Mouse (Mus musculus) kidney, embryonic 14.5 days (tissue): ENCODE results near the gene Fscn2. TPM values are rescaled to one million over a fixed set of nuclear protein-coding genes. Genes with fewer than 3 reads are reported as not detected.

Experiments
- ATAC-seq: fragments of 200-750 bp; cut with Nextera tagmentation; 2 replicates; pipeline ENCODE4 v1.8.0; 2017; ENCODE audit warnings: moderate number of reproducible peaks, mild to moderate bottlenecking, moderate TSS enrichment, moderate library complexity; ENCODE audit not compliant: low FRiP score, low TSS enrichment
- H3K27ac ChIP-seq: fragments of 300-500 bp; sonication (generic); 2 replicates; pipeline ENCODE4 v1.5.1; 2014; ENCODE audit warnings: low read depth, mild to moderate bottlenecking, low read length, moderate library complexity, mixed read lengths
- H3K27me3 ChIP-seq: fragments of 300-500 bp; sonication (generic); 2 replicates; pipeline ENCODE4 v1.6.1; 2014; ENCODE audit warnings: mild to moderate bottlenecking, low read length; ENCODE audit not compliant: control insufficient read depth, insufficient read depth
- H3K36me3 ChIP-seq: fragments of 300-500 bp; sonication (generic); 2 replicates; pipeline ENCODE4 v1.6.1; 2014; ENCODE audit warnings: low read length, mixed read lengths; ENCODE audit not compliant: control insufficient read depth, insufficient read depth
- H3K4me1 ChIP-seq: fragments of 300-500 bp; sonication (generic); 2 replicates; pipeline ENCODE4 v1.6.1; 2014; ENCODE audit warnings: low read length, mixed read lengths; ENCODE audit not compliant: control insufficient read depth, insufficient read depth
- H3K4me2 ChIP-seq: fragments of 300-500 bp; sonication (generic); replicated peaks from 2 replicates; pipeline ENCODE4 v1.6.1; 2014; ENCODE audit warnings: low read depth, mild to moderate bottlenecking, low read length
- H3K4me3 ChIP-seq: fragments of 300-500 bp; sonication (generic); 2 replicates; pipeline ENCODE4 v1.5.1; 2014; ENCODE audit warnings: mild to moderate bottlenecking, low read length
- H3K9ac ChIP-seq: fragments of 300-500 bp; sonication (generic); 2 replicates; pipeline ENCODE4 v1.6.1; 2014; ENCODE audit warnings: low read depth, mild to moderate bottlenecking, low read length, moderate library complexity
- H3K9me3 ChIP-seq: fragments of 300-500 bp; sonication (generic); 2 replicates; pipeline ENCODE4 v1.6.1; 2016; ENCODE audit warnings: low read length; ENCODE audit not compliant: control insufficient read depth
- WGBS: fragments of 180-500 bp; shearing (Covaris S2); extraction: QIAGEN DNeasy Blood & Tissue Kit; methylation state at CpG from one replicate; pipeline ENCODE4 v1.1.7; 2014; 5-methylcytosine and 5-hydroxymethylcytosine counted together
- polyA plus RNA-seq: library from polyadenylated mRNA; unstranded; fragments of >200 nt; fragmentation: Nextera tagmentation; extraction: Ambion mirVana; gene quantifications from 2 replicates; pipeline ENCODE4 v1.2.1, GENCODE M21; 2014

The Fscn2 gene
- polyA plus RNA-seq, 1 experiment from 2014 or later = 0.62 TPM

DNA sequence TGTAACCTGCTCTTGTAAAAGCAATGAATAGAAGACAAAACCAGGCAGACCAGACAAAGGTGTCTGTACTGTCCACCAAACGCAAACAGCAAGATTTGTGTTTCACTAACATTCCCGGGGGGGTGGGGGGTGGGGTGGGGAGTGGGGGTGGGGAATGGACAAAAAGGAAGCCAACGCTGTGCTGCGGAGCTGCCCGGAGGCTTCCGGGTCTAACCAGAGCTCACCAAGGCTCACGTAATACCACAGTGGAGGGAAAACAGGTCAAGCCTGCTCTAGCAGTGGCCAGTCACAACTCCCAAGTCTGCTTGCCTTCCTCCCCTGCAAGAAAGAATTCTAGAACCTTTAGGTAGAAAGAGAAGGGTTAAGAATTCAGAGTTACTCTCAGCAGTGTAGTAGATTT, 43.9 kb upstream of the Fscn2 start:
- no peak overlapping the region; the same call in 1 of the 2 replicates for H3K4me3 ChIP-seq
- H3K27ac ChIP-seq = peak overlapping the region; percentile 95; the same call in 1 of the 2 replicates
- H3K27me3 ChIP-seq = no peaks in the 10 kb centered on the region
- ATAC-seq = no peak
- peaks cover 14% of the 10 kb centered on the region for H3K4me1 ChIP-seq
- 64% methylated on average over 7 of the region's 7 CpGs for WGBS
- H3K36me3 ChIP-seq = no peaks in the 10 kb centered on the region
- no peaks in the 10 kb centered on the region for H3K9me3 ChIP-seq
- H3K9ac ChIP-seq = no peak overlapping the region
- H3K4me2 ChIP-seq = peak overlapping the region; percentile 76

GRCm38 (mm10) chr11:120319310-120319709, 42.0 kb upstream of the Fscn2 start:
- no peaks in the 10 kb centered on the region for H3K36me3 ChIP-seq
- H3K9me3 ChIP-seq = no peaks in the 10 kb centered on the region
- H3K4me3 ChIP-seq = no peak overlapping the region
- H3K4me2 ChIP-seq = no peak overlapping the region
- no peak for ATAC-seq
- H3K9ac ChIP-seq = no peak overlapping the region
- peaks cover 14% of the 10 kb centered on the region for H3K4me1 ChIP-seq
- no peaks in the 10 kb centered on the region for H3K27me3 ChIP-seq
- WGBS = 96% methylated on average over 5 of the region's 5 CpGs
- no peak overlapping the region for H3K27ac ChIP-seq

GRCm38 (mm10) chr11:120320156-120320555, 41.2 kb upstream of the Fscn2 start:
- no peaks in the 10 kb centered on the region for H3K9me3 ChIP-seq
- H3K36me3 ChIP-seq = no peaks in the 10 kb centered on the region
- no peaks in the 10 kb centered on the region for H3K27me3 ChIP-seq
- no peak overlapping the region for H3K9ac ChIP-seq
- H3K4me2 ChIP-seq = no peak overlapping the region
- 92% methylated on average over 10 of the region's 10 CpGs for WGBS
- no peak overlapping the region for H3K4me3 ChIP-seq
- ATAC-seq = no peak
- H3K4me1 ChIP-seq = peaks cover 14% of the 10 kb centered on the region
- no peak overlapping the region for H3K27ac ChIP-seq

- Histone ChIP-seq H3K36me3 (no peaks in the 10 kb centered on the region), H3K9me3 (peaks cover 3% of the 10 kb centered on the region), H3K4me3 (no peak overlapping the region), H3K27ac (no peak overlapping the region), H3K9ac (no peak overlapping the region), H3K4me1 (no peaks in the 10 kb centered on the region), H3K4me2 (no peak overlapping the region), H3K27me3 (no peaks in the 10 kb centered on the region)
- 84% methylated on average over 6 of the region's 6 CpGs for WGBS
- ATAC-seq = no peak
Measured at GRCm38 (mm10) chr11:120335431-120336021, 25.8 kb upstream of the Fscn2 start.

DNA sequence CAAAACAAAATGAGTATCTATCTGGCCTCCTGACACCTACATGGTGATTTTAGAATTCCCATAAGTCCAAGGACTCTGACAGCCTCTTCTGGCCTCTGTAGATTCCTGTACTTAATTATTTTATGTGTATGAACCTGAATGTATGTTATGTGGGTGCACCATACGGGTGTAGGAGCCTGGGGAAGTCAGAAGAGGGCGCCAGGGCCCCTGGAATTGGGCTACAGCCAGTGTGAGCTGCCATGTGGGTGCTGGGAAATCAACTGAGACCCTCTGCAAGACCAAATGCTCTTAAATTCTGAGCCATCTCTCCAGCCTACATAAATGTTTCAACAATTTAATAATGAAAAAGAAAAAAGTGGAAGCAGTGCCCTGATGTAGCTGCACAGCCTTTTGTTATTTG, 23.9 kb upstream of the Fscn2 start:
- Histone ChIP-seq H3K27ac (no peak overlapping the region), H3K4me3 (no peak overlapping the region), H3K36me3 (no peaks in the 10 kb centered on the region), H3K9ac (no peak overlapping the region), H3K27me3 (no peaks in the 10 kb centered on the region), H3K4me1 (no peaks in the 10 kb centered on the region), H3K9me3 (peaks cover 3% of the 10 kb centered on the region), H3K4me2 (no peak overlapping the region)
- WGBS = 43% methylated on average over 2 of the region's 2 CpGs
- ATAC-seq = no peak

DNA sequence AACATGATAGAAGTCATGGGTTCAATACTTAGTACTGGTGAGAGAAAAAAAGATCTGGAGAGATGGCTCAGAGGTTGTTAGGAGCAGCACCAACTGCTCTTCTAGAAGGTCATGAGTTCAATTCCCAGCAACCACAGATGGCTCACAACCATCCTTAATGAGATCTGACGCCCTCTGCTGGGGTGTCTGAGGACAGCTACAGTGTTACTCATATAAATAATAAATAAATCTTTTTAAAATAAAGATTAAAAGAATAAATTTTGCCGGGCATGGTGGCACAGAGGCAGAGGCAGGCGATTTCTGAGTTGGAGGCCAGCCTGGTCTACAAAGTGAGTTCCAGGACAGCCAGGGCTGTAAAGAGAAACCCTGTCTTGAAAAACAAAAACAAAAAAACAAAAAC, 22.5 kb upstream of the Fscn2 start:
- WGBS = 72% methylated on average over 3 of the region's 3 CpGs

DNA sequence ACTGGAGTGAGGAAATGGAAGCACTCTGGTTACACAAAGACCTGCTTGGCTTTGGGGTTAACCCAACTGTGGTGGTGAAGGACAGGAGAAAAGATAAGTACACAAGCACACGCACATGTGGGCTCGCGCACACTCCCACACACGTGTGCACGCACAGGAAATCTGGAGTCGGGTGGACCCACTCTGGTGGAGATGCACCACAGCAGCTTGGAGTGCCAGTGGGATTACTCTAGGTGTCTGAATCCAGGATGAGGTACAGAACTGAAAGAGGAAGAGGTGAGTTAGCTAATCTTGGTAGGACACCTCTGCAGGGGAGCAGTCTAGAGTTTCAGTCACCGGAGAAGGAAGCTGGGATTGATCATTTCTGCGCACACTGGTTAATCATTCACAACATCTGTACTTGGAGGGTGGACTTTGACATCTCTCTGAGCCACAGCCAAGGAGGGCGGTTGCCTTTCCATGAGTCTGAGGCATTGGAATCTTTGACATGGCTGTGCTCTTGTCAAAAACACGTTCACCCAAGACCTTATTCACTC, 21.3 kb upstream of the Fscn2 start:
- peaks cover 2% of the 10 kb centered on the region for H3K36me3 ChIP-seq
- H3K9ac ChIP-seq = no peak overlapping the region
- H3K27me3 ChIP-seq = no peaks in the 10 kb centered on the region
- 76% methylated on average over 10 of the region's 10 CpGs for WGBS
- no peaks in the 10 kb centered on the region for H3K9me3 ChIP-seq
- no peak overlapping the region for H3K4me3 ChIP-seq
- H3K27ac ChIP-seq = peak overlapping the region; percentile 5; the same call in 1 of the 2 replicates
- H3K4me2 ChIP-seq = no peak overlapping the region
- peaks cover under 1% of the 10 kb centered on the region for H3K4me1 ChIP-seq
- ATAC-seq = peak; percentile 35; the same call in 1 of the 2 replicates

More for the DNA sequence above, 22.5 kb upstream of the Fscn2 start:
- Histone ChIP-seq H3K4me3 (no peak overlapping the region), H3K9ac (no peak overlapping the region), H3K36me3 (no peaks in the 10 kb centered on the region), H3K4me2 (no peak overlapping the region), H3K27me3 (no peaks in the 10 kb centered on the region), H3K27ac (no peak overlapping the region), H3K4me1 (no peaks in the 10 kb centered on the region), H3K9me3 (peaks cover 3% of the 10 kb centered on the region)
- no peak for ATAC-seq

- no peaks in the 10 kb centered on the region for H3K27me3 ChIP-seq
- no peaks in the 10 kb centered on the region for H3K9me3 ChIP-seq
Measured at GRCm38 (mm10) chr11:120341661-120342060, 19.7 kb upstream of the Fscn2 start.

DNA sequence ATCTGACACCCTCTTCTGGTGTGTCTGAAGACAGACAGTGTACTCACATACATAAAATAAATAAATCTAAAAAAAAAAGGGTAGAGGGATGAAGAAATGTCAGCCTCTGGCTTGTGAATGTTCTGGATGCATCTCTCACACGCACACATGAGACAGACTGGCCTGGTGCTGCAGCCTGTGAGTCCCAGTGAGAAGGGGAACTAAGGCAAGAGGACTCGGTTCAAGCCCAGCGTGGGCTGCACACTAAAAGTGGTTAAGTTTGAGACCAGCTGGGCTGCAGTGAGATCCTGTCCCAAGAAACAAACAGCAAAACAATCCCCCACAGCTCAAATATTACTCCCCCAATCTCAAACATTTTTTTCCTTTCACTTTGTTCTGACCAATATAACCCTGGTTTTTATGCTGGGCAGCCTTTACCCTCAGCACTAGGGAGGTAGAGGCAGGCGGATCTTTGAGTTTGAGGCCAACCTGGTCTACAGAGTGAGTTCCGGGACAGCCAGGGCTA, 18.6 kb upstream of the Fscn2 start:
- no peak overlapping the region for H3K27ac ChIP-seq
- no peak for ATAC-seq
- H3K4me3 ChIP-seq = no peak overlapping the region
- H3K4me2 ChIP-seq = no peak overlapping the region
- H3K9me3 ChIP-seq = no peaks in the 10 kb centered on the region
- peaks cover 16% of the 10 kb centered on the region for H3K36me3 ChIP-seq
- no peak overlapping the region for H3K9ac ChIP-seq
- WGBS = 90% methylated on average over 5 of the region's 5 CpGs
- H3K4me1 ChIP-seq = peaks cover 5% of the 10 kb centered on the region
- no peaks in the 10 kb centered on the region for H3K27me3 ChIP-seq

More at GRCm38 (mm10) chr11:120341661-120342060, 19.7 kb upstream of the Fscn2 start:
- WGBS = 92% methylated on average over 4 of the region's 4 CpGs
- peaks cover 5% of the 10 kb centered on the region for H3K4me1 ChIP-seq
- no peak overlapping the region for H3K4me3 ChIP-seq
- H3K36me3 ChIP-seq = peaks cover 11% of the 10 kb centered on the region
- no peak for ATAC-seq
- no peak overlapping the region for H3K4me2 ChIP-seq
- no peak overlapping the region for H3K9ac ChIP-seq
- no peak overlapping the region for H3K27ac ChIP-seq
